Mouse (Mus musculus): ENCODE results near the gene Orai2.
"Not testable (repeated sequence)": the region's sequence is repeated elsewhere in the genome, so short reads cannot be mapped to it uniquely, and the experiment has no call there.

Orai2 gene

GRCm38 (mm10) chr5:136170512-136171362 is at the start of gene Orai2:
Gene Orai2, minus strand, starts transcription at chr5:136170713.
- DNase-seq (ENCODE audit: low spot score in 2 of 2): peak; percentile 63 to 88

GRCm38 (mm10) chr5:136218585-136218984 is 48.1 kb upstream of the Orai2 start:
- DNase-seq (ENCODE audit: low spot score in 2 of 2): no peak

GRCm38 (mm10) chr5:136217932-136218381 is 47.4 kb upstream of the Orai2 start:
- no peak for DNase-seq (ENCODE audit: low spot score in 2 of 2)

GRCm38 (mm10) chr5:136217004-136217665 is 46.6 kb upstream of the Orai2 start:
- no peak for DNase-seq (ENCODE audit: low spot score in 2 of 2)

- DNase-seq (ENCODE audit: low spot score in 2 of 2): no peak
Observed at GRCm38 (mm10) chr5:136215958-136216357, 45.4 kb upstream of the Orai2 start.

- DNase-seq (ENCODE audit: low spot score in 2 of 2): no peak
Observed at GRCm38 (mm10) chr5:136215211-136215610, 44.7 kb upstream of the Orai2 start.

- no peak for DNase-seq (ENCODE audit: low spot score in 2 of 2)
Observed at GRCm38 (mm10) chr5:136213716-136214115, 43.2 kb upstream of the Orai2 start.

GRCm38 (mm10) chr5:136212716-136213115 is 42.2 kb upstream of the Orai2 start:
- DNase-seq (ENCODE audit: low spot score in 2 of 2): no peak

GRCm38 (mm10) chr5:136211341-136212102 is 41.0 kb upstream of the Orai2 start:
- DNase-seq (ENCODE audit: low spot score in 2 of 2): not testable (repeated sequence)

- no peak for DNase-seq (ENCODE audit: low spot score in 2 of 2)
Observed at GRCm38 (mm10) chr5:136210549-136210948, 40.0 kb upstream of the Orai2 start.

- DNase-seq (ENCODE audit: low spot score in 2 of 2): peak in 1 of 2 experiments; percentile 79
Observed at GRCm38 (mm10) chr5:136201832-136202231, 31.3 kb upstream of the Orai2 start.

- no peak for DNase-seq (ENCODE audit: low spot score in 2 of 2)
Observed at GRCm38 (mm10) chr5:136199526-136199925, 29.0 kb upstream of the Orai2 start.

GRCm38 (mm10) chr5:136198474-136199391 is 28.2 kb upstream of the Orai2 start, which contains the start of gene Prkrip1:
Gene Prkrip1, minus strand, starts transcription at chr5:136198963.
- peak; percentile 80 to 94 for DNase-seq (ENCODE audit: low spot score in 2 of 2)

- no peak for DNase-seq (ENCODE audit: low spot score in 2 of 2)
Observed at GRCm38 (mm10) chr5:136191870-136192269, 21.4 kb upstream of the Orai2 start.

- peak in 1 of 2 experiments; percentile 61 for DNase-seq (ENCODE audit: low spot score in 2 of 2)
Observed at GRCm38 (mm10) chr5:136186723-136187122, 16.2 kb upstream of the Orai2 start.

- no peak for DNase-seq (ENCODE audit: low spot score in 2 of 2)
Observed at GRCm38 (mm10) chr5:136183766-136184165, 13.3 kb upstream of the Orai2 start.

GRCm38 (mm10) chr5:136182830-136183229 is 12.3 kb upstream of the Orai2 start:
- DNase-seq (ENCODE audit: low spot score in 2 of 2): no peak

- DNase-seq (ENCODE audit: low spot score in 2 of 2): peak in 1 of 2 experiments; percentile 51
Observed at GRCm38 (mm10) chr5:136182049-136182448, 11.5 kb upstream of the Orai2 start.

GRCm38 (mm10) chr5:136181197-136181596 is 10.7 kb upstream of the Orai2 start:
- DNase-seq (ENCODE audit: low spot score in 2 of 2): no peak

GRCm38 (mm10) chr5:136179594-136179993 is 9.1 kb upstream of the Orai2 start:
- DNase-seq (ENCODE audit: low spot score in 2 of 2): no peak

Measured in left cerebral cortex, adult 9 months (tissue).